Mouse (Mus musculus): ENCODE results near the gene Nlrp2.

Nlrp2 gene

DNA sequence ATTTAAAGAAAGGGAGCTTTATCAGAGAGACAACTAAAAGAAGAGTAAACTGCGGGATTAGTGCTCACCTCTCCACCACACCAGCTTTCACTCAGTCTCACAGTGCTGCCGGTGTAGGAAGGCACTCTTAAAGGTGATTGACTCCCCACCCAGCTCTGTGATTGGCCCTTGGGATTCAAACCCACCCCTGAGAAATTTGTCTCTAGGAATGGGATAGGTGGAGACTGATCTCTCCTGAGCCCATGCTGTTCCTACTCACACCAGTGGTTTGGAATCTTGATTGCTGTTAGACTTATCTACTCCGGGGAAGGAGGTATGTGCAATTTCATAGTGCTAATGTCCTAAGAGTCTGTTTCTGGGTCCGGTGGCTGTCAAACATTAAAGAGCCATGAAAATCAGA is at the start of gene Nlrp2:
Gene Nlrp2 (minus strand): TSS at position 101 of the 400 bp plus-strand sequence.
- in situ Hi-C loops (cut with MboI, MseI), result no loop called here

DNA sequence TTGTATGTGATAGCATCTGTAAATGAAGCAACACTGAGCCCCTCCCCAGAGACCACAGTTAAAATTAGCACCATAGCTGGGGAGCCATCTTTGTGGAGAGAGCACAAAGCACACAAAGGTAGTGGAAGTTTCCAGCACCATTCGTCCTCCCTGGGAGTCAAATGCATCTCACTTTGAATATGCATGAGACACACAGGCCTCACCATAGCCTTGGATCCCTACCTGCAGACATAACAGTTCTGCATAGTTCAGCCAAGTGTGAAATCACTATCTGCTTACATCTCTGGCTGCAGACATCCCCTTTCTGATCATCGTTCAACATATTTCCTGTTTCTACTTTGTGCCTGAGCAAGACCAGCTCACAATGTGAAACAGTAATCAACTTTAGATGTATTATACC is 15.9 kb upstream of the Nlrp2 start:
- in situ Hi-C loops (cut with MboI, MseI), result no loop called here

DNA sequence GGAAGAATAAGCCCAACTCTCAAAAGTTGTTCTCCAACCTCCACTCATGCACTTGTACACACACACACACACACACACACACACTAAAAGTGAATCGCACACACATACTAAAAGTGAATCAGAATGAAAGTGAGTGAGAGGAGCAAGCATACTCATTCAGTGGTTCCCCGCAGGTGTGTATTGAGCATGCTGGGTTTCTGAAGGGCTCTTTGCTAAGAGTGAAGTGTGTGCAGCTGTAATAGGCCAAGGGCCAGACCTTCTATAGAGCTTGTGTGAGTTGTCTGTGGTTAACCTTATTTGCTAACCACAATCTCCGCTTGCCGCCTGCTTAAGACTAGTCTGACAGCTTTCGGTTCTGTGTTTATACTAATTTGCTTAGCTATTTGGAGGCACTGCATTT is 12.8 kb upstream of the Nlrp2 start:
- in situ Hi-C loops (cut with MboI, MseI), result no loop called here

DNA sequence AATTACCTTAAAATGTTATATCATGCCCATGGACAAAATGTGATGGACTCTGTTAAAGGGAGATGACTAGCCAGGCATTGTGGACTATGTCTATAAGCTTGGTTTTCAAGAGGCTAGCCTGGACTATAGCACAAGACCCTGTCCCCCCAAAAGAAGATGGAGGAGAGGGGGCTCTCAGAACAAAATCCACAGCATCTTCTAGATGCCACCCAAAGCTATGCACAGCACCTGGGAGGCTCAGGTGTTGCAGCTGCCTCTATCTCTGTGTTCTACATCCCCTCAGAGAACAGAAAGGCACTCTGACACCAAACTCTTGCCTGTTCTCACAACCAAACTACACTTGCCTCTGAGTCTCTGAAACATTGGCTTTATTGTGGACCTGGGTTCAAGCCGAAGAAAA is 598 bp downstream of the Nlrp2 start, which contains the start of gene Gm5065:
Gene Gm5065 (plus strand): TSS at position 301 of the 400 bp plus-strand sequence.
- in situ Hi-C loops (cut with MboI, MseI), result no loop called here

DNA sequence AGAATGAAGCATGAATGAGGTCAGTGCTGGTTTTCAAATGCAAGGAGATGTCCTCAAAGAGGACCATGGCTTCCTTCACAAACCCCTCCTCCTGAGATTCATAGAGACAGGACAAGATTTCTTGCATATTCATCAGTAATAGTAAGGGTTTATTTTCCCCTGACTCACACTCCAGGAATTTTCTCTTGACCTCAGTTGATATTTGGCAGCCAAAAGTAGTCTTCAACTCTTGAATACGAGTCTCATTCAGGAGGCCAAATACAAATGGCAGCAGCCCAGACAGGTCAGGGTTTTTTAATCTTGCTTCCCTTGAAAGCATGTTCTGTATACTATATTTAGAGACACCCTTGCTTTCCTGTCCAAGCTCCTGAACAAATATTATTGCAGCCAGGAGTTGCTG is 23.3 kb downstream of the Nlrp2 start:
- in situ Hi-C loops (cut with MboI, MseI), result no loop called here

DNA sequence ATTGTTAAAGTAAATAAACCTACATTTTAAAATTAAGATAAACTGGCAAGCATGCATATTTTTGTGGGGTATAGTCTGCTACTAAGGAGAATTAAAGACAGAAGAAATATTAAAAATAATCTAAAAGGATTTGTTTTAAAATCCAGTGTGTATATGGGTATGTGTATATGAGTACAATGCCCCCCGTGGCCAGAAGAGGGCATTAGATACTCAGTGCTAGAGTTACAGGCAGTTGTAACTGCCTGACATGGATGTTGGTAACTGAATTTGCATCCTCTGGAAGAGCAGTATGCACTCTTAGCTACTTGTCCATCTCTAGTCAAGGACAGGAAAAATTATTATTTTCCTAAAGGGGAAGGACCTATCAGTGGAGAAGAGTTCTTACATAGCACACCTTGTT is 62.6 kb downstream of the Nlrp2 start:
- in situ Hi-C loops (cut with MboI, MseI), result no loop called here

DNA sequence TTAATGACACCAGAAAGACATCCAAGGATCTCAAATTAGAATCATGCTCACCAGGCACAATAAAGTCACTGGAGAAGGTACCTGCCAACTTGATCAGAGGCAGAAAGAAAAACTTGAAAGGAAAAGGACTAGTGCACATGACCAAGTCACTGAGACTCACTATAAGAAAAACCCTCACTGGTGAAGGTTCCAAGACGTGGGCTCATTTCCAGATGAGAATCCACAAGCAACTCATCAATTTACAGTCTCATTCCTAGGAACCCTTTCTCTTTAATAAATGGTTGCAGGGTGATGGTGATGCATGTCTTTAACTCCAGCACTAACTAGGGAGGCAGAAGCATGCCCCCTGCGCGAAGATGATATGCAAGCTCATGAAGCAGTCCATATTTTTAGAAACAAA is 87.8 kb downstream of the Nlrp2 start:
- in situ Hi-C loops (cut with MboI, MseI), result no loop called here
